ENCODE assay signal across 9 mouse cellular contexts in genomic region chr4:154237306-154237705, GRCm38 (mm10).
A peak's percentile ranks its signal among the peaks of the same experiment; 100 is the strongest.
DNase-seq lines count a peak whose midpoint lies in the region; ATAC-seq and TF ChIP-seq lines count a peak whose summit lies in the region.
"Had no signal": no experiment of that assay in that cellular context is flagged by ENCODE, and none has a peak within 500 bp of the region (broad histone marks: within the 10 kb centered on the region; RNA-seq: fewer than 3 reads in every experiment).

No protein-coding gene starts in this region.

- 3% methylated on average over 9 of the region's 9 CpGs for WGBS in hindbrain, embryonic 14.5 days
- under 1% methylated on average over 9 of the region's 9 CpGs for WGBS in midbrain, embryonic 13.5 days

- no peak overlapping the region for H3K27ac ChIP-seq in hindbrain, embryonic 14.5 days
- no peak overlapping the region for H3K27ac ChIP-seq in midbrain, embryonic 13.5 days

- ATAC-seq in G1E (ENCODE audit: extremely low read depth, insufficient number of reproducible peaks, low FRiP score, poor library complexity, severe bottlenecking), result no peak
- peak; percentile 47; the same call in 1 of the 2 replicates for ATAC-seq in hindbrain, embryonic 14.5 days (ENCODE audit: low FRiP score)
- ATAC-seq in midbrain, embryonic 13.5 days, result peak; percentile 73

- no peaks in the 10 kb centered on the region for H3K4me1 ChIP-seq in G1E (ENCODE audit: insufficient read depth, low read depth, low read length)
- peaks cover 14% of the 10 kb centered on the region; the same call in 1 of the 2 replicates for H3K4me1 ChIP-seq in hindbrain, embryonic 14.5 days (replicated peaks; ENCODE audit: control insufficient read depth, insufficient read depth, low read length)
- peaks cover 12% of the 10 kb centered on the region for H3K4me1 ChIP-seq in midbrain, embryonic 13.5 days (replicated peaks)

- no peak for TF ChIP-seq CTCF in G1E (IDR thresholded peaks at IDR 0.05; ENCODE audit: low read depth, low read length)

- DNase-seq in G1E (ENCODE audit: low spot score), result no peak
- DNase-seq in embryo, embryonic 10.5 days (ENCODE audit: low spot score), result peak; percentile 56
- DNase-seq in hindbrain, embryonic 14.5 days (ENCODE audit: low spot score), result no peak
- DNase-seq in cerebellum, postnatal 4 days (ENCODE audit: low spot score in 2 of 2), result no peak
- no peak for DNase-seq in gastrocnemius, postnatal 10 days
- no peak for DNase-seq in cerebellum, postnatal 25 days
- DNase-seq: adrenal gland, postnatal 36 days; gastrocnemius, postnatal 25 days had no signal

- H3K36me3 ChIP-seq in G1E (replicated peaks), result no peaks in the 10 kb centered on the region
- no peaks in the 10 kb centered on the region for H3K36me3 ChIP-seq in hindbrain, embryonic 14.5 days (replicated peaks; ENCODE audit: control insufficient read depth, insufficient read depth)
- no peaks in the 10 kb centered on the region for H3K36me3 ChIP-seq in midbrain, embryonic 13.5 days

- H3K27me3 ChIP-seq in G1E (ENCODE audit: insufficient read depth, low read length), result no peaks in the 10 kb centered on the region; the same call in 1 of the 2 replicates
- H3K27me3 ChIP-seq in hindbrain, embryonic 14.5 days (ENCODE audit: control insufficient read depth, insufficient read depth, low read length), result no peaks in the 10 kb centered on the region
- no peaks in the 10 kb centered on the region for H3K27me3 ChIP-seq in midbrain, embryonic 13.5 days

- H3K9me3 ChIP-seq in G1E (replicated peaks), result peaks cover 92% of the 10 kb centered on the region
- H3K9me3 ChIP-seq in hindbrain, embryonic 14.5 days (ENCODE audit: control insufficient read depth, low read length), result no peaks in the 10 kb centered on the region
- no peaks in the 10 kb centered on the region for H3K9me3 ChIP-seq in midbrain, embryonic 13.5 days

- H3K9ac ChIP-seq in hindbrain, embryonic 14.5 days, result no peak overlapping the region
- 0 out of 2 replicates have a peak overlapping the region, but pooled peaks have one; percentile 32 for H3K9ac ChIP-seq in midbrain, embryonic 13.5 days (replicated peaks)

- peak overlapping the region; percentile 7; the same call in 1 of the 2 replicates for H3K4me3 ChIP-seq in G1E (ENCODE audit: low read depth, low read length)
- H3K4me3 ChIP-seq in hindbrain, embryonic 14.5 days (replicated peaks; ENCODE audit: low read length), result no peak overlapping the region
- no peak overlapping the region; the same call in 1 of the 2 replicates for H3K4me3 ChIP-seq in midbrain, embryonic 13.5 days (replicated peaks)

- H3K4me2 ChIP-seq in hindbrain, embryonic 14.5 days (replicated peaks), result peak overlapping the region; percentile 41
- peak overlapping the region; percentile 42 for H3K4me2 ChIP-seq in midbrain, embryonic 13.5 days (replicated peaks)
